19 mouse cellular contexts compared by ENCODE assay signal in the genomic region with DNA sequence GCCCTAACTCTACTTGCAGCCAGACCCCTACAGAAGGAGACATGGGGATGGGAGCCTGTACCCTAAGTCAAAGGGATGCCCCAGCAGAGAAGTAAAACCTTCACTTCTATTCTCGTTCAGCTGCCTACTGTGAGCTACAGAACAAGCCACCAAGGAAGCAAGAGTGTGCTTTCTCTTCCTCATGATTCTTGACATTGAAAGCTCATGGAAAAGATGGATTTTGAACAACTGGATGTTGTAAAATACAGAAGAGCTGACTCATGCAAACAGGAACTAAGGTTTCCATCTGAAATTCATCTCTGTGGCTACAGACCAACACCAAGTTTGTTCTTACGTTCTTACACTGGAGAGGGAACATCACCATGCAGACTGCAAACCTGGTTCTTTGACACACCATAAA.
"Had no signal": no experiment of that assay in that cellular context is flagged by ENCODE, and none has a peak within 500 bp of the region (broad histone marks: within the 10 kb centered on the region; RNA-seq: fewer than 3 reads in every experiment).

No protein-coding gene starts in this region.

- H3K9ac ChIP-seq: liver, embryonic 15.5 days; liver, postnatal 0 days; lung, embryonic 15.5 days; midbrain, embryonic 13.5 days; midbrain, embryonic 15.5 days; neural tube, embryonic 12.5 days had no signal

- H3K4me3 ChIP-seq: liver, embryonic 15.5 days; lung, embryonic 15.5 days; megakaryocyte, embryonic 14.5 days; midbrain, embryonic 13.5 days; midbrain, embryonic 15.5 days; neural tube, embryonic 12.5 days had no signal

- ATAC-seq: liver, postnatal 0 days; lung, postnatal 0 days; midbrain, embryonic 13.5 days; midbrain, embryonic 15.5 days had no signal

- DNase-seq: liver, postnatal 0 days; lung, adult 2 months; lung, postnatal 14 days; lung, postnatal 36 days; right cerebral cortex, postnatal 25 days; right cerebral cortex, postnatal 4 days; spleen, adult 18-20 months; thymus, adult 2 months; thymus, postnatal 25 days; thymus, postnatal 4 days had no signal

- H3K27ac ChIP-seq: liver, embryonic 15.5 days; lung, embryonic 15.5 days; macrophage; midbrain, embryonic 13.5 days; midbrain, embryonic 15.5 days; neural tube, embryonic 12.5 days had no signal

- H3K27me3 ChIP-seq: liver, embryonic 15.5 days; lung, embryonic 15.5 days; megakaryocyte, embryonic 14.5 days; midbrain, embryonic 13.5 days; midbrain, embryonic 15.5 days; neural tube, embryonic 12.5 days had no signal

- H3K4me1 ChIP-seq: liver, embryonic 15.5 days; midbrain, embryonic 13.5 days; midbrain, embryonic 15.5 days; neural tube, embryonic 12.5 days had no signal

- H3K9me3 ChIP-seq: liver, embryonic 15.5 days; lung, embryonic 15.5 days; megakaryocyte, embryonic 14.5 days; midbrain, embryonic 13.5 days; midbrain, embryonic 15.5 days; neural tube, embryonic 12.5 days had no signal

- H3K36me3 ChIP-seq: liver, embryonic 15.5 days; midbrain, embryonic 13.5 days; midbrain, embryonic 15.5 days; neural tube, embryonic 12.5 days had no signal

- H3K4me2 ChIP-seq: liver, embryonic 15.5 days; lung, embryonic 15.5 days; midbrain, embryonic 11.5 days; midbrain, embryonic 13.5 days; midbrain, embryonic 15.5 days; neural tube, embryonic 12.5 days had no signal
